Mouse (Mus musculus) bone marrow macrophage, adult 2 months (primary cell): Measurements from ENCODE around the gene Coro7.

Source experiments
- CTCF ChIP-seq: IDR thresholded peaks from 2 replicates; pipeline ENCODE4 v1.5.1; 2012; ENCODE audit warnings: low read depth, mild to moderate bottlenecking, low read length, moderate library complexity
- POLR2A ChIP-seq: IDR thresholded peaks from 2 replicates; pipeline ENCODE4 v1.6.1; 2012; ENCODE audit warnings: mild to moderate bottlenecking, low read depth, low read length, borderline replicate concordance

DNA sequence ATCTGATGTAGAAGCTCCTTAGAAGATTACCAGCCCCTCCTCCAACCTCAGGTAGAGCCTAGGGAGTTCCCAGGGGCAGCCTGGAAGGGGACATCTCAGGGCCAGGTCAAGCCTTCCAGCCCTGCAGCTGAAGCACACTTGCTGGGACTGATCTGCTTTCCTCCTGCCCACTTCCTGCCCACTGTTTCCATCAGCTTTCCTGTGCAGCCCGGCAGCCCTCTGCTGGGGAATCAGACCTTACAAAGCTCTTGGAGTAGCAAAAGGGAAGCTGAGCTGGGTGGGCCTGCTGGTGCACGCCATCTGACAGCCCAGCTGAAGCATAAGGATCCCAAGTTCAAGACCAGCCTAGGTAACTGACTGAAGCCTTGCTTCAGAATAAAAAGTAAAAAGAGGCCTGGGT, 102.7 kb downstream of the Coro7 start:
- TF ChIP-seq POLR2A (no peak), CTCF (no peak)
